Mouse (Mus musculus): ENCODE measurements at regions not wholly inside any gene's neighbourhood (a gene's known extent, or its start where the extent isn't known, plus 50 kb on each side); places are given as distances from the start of the nearest gene placed in this dataset.
A peak's percentile ranks its signal among the peaks of the same experiment; 100 is the strongest.

DNA sequence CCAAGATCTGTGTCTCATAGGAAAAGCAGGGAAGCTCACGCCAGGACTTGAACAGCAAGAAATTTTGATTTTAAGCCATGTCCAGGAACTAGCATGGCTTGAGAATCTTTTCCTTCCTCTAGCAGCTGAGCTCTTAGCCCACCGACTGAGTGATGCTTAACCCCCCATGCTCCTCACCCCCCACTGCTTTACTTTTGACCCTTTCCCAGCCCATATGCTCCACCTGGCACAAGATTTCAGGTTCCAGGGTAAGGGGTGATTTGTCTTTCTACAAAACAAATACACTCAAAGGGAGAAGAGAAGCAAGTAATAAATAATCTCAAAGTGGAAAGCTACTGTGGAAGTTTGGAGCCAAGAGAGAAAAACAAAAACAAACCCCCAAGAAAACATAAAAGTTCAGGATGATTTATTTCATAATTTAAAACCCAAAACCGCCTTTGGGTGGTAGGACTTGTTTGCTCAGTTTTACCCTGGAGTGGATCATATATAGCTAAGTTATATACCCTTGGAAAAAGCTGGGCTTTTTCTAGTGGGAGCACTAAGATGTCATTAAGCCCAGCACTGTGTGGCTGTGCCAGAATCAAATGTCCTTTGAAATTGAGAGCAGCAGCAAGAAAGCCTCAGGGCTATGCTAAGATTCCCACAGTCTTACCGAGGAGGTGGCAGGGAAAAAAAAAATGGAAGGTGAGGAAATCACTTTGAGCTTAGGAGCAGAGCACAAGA lies 372.4 kb upstream of the Isx start:
- DNase-seq = peak; percentile 22 to 55

GRCm38 (mm10) chr8:74501291-74501690 lies 371.7 kb upstream of the Isx start:
- peak; percentile 23 to 39 for DNase-seq

Data from cerebellum, postnatal 10 days (tissue).